Mouse (Mus musculus) gastrocnemius, adult 18-20 months (tissue): Measurements from ENCODE around the gene Islr. TPM values are rescaled to one million over a fixed set of nuclear protein-coding genes. Genes with fewer than 3 reads are reported as not detected.

Source experiments
- DNase-seq: peaks from one replicate; pipeline ENCODE4 v3.0.0; 2021; ENCODE audit warnings: low spot score
- total RNA-seq, 2 experiments: library from RNA; stranded (reverse); gene quantifications; 2 replicates each; pipeline ENCODE4 v1.2.3; 2021

The Islr gene
- total RNA-seq, 2 experiments from 2014 or later, result 15.6 to 20.8 TPM

GRCm38 (mm10) chr9:58197781-58198701 is 6.1 kb downstream of the Islr start:
- DNase-seq, result no peak

GRCm38 (mm10) chr9:58196610-58197567 is 7.2 kb downstream of the Islr start:
- DNase-seq, result no peak

- no peak for DNase-seq
Measured at GRCm38 (mm10) chr9:58196141-58196540, 8.0 kb downstream of the Islr start.

GRCm38 (mm10) chr9:58195671-58196070 is 8.4 kb downstream of the Islr start:
- no peak for DNase-seq

- DNase-seq, result no peak
Measured at GRCm38 (mm10) chr9:58194222-58194621, 9.9 kb downstream of the Islr start.

GRCm38 (mm10) chr9:58184456-58184855 is 19.6 kb downstream of the Islr start:
- no peak for DNase-seq

GRCm38 (mm10) chr9:58179390-58179789 is 24.7 kb downstream of the Islr start:
- no peak for DNase-seq

GRCm38 (mm10) chr9:58177165-58177564 is 26.9 kb downstream of the Islr start:
- DNase-seq, result no peak

- no peak for DNase-seq
Measured at GRCm38 (mm10) chr9:58175745-58176487, 28.2 kb downstream of the Islr start.

- DNase-seq, result no peak
Measured at GRCm38 (mm10) chr9:58174818-58175251, 29.3 kb downstream of the Islr start.

GRCm38 (mm10) chr9:58172863-58173262 is 31.2 kb downstream of the Islr start:
- no peak for DNase-seq

GRCm38 (mm10) chr9:58169426-58169825 is 34.7 kb downstream of the Islr start:
- DNase-seq, result no peak

GRCm38 (mm10) chr9:58168880-58169279 is 35.2 kb downstream of the Islr start:
- DNase-seq, result no peak

- no peak for DNase-seq
Measured at GRCm38 (mm10) chr9:58165779-58166178, 38.3 kb downstream of the Islr start.

GRCm38 (mm10) chr9:58163146-58163545 is 41.0 kb downstream of the Islr start:
- no peak for DNase-seq

GRCm38 (mm10) chr9:58162173-58162572 is 41.9 kb downstream of the Islr start:
- no peak for DNase-seq

GRCm38 (mm10) chr9:58160315-58160714 is 43.8 kb downstream of the Islr start:
- no peak for DNase-seq

- DNase-seq, result peak; percentile 30
Measured at GRCm38 (mm10) chr9:58159855-58160254, 44.3 kb downstream of the Islr start.

GRCm38 (mm10) chr9:58158541-58159311 is 45.4 kb downstream of the Islr start:
- peak; percentile 64 for DNase-seq

GRCm38 (mm10) chr9:58157838-58158237 is 46.3 kb downstream of the Islr start:
- no peak for DNase-seq
